Mouse (Mus musculus) heart, postnatal 4 days (tissue): ENCODE data around the gene Gm13889. TPM values are rescaled to one million over a fixed set of nuclear protein-coding genes. Genes with fewer than 3 reads are reported as not detected.
A peak's percentile ranks its signal among the peaks of the same experiment; 100 is the strongest.

ENCODE experiments used
- DNase-seq: peaks from one replicate; pipeline ENCODE4 v3.0.0; 2021
- total RNA-seq, 2 experiments: library from RNA; stranded (reverse); gene quantifications; 2 replicates each; pipeline ENCODE4 v1.2.3; 2021

Gene Gm13889
- total RNA-seq, 2 experiments from 2014 or later, result 24.2 to 26.7 TPM

DNA sequence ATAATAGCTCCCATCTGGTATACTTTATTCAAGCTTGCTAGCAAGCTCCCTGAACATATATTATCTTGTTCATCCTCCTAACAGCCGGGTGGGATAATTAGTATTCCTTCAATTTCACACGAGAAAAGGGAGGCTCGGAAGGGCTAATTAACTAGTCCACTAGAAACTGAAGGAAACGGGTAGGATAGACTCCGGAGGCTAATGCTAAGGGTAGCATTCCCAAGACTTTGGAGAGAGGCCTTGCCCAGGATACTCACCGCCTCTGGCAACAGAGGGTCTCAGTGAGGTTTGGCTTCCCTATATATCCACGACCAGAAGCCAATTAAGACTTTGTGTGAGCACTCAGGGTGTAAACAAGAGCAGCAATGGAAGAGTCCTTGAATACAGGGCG lies 779 bp upstream of the Gm13889 start:
- no peak for DNase-seq

DNA sequence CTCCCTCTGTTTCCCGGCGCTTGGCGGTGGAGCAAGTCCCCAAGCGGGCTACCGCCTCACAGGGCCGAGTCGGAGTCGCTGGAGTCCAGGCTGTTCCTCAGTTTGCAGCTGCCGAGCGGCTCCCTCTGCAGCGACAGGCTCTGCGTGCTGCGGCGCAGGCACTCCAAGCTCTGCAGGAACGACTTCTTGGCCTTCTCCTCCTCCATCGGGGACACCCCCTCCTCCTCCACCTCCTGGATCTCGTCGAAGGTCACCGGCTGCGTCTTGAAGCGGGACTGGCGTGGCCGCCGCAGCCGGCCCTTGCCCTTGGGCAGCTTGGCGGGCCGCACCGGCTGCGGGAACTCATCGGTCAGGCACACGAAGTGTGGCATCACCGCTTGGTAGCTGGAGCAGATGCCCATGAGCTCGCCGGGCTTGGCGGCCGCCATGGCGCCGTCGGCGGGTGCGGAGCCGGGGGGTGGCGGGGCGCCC lies 635 bp downstream of the Gm13889 start:
- peak; percentile 62 for DNase-seq

DNA sequence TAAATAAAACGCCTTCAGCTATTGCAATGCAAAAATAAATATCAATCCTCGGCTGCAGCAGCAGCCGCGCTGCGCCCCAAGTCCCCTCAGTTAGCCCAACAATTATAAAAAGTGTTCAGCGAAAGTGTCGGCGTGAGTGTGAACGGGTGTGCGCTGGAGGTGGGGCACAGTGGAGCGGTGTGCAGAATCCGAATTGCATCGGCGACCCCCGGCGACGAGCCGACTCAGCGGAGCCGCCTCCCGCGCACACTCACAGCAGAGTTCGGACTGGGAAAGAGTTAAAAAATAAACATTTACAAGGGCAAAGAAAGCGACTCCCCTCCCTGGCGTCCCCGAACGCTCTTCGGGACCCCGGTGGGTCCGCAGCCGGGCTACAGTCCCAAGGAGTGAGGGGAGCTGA lies 1.1 kb downstream of the Gm13889 start:
- no peak for DNase-seq

DNA sequence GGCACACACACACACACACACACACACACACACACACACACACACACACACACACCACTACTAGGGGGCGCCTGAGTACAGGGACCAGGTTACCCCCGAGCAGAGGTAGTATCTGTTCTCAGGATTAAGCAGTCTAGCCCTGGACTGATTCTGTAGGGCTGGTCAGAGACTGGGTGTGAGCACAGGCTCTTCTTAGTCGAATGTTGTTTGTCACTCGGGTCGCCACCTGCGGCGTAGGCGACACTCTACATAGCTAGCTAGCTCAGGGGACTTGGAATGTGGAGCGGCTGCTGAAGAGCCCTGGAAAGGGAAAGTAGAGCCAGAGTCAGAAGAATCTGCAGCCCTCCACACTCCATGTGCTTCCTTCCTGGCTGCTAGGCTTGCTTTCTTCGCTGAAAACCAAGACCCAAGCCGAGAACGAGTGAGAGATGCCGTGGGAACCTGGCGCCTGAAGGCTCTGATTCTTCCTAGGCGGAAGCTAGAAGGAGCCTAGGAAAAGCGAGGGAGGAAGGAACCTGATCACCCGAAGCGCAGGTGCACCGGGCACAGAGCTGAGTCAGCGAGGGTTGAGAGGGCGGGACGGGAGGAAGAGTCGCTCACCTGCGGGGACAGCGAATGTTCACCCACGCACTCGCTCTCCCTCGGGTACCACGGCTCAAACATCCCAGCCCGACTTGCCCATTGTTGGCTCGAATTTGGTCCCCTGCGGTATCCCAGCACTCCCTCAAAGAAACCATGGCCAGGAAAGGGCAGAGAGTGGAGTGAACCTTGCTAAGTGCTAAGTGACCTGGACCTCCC lies 2.0 kb downstream of the Gm13889 start:
- no peak for DNase-seq

DNA sequence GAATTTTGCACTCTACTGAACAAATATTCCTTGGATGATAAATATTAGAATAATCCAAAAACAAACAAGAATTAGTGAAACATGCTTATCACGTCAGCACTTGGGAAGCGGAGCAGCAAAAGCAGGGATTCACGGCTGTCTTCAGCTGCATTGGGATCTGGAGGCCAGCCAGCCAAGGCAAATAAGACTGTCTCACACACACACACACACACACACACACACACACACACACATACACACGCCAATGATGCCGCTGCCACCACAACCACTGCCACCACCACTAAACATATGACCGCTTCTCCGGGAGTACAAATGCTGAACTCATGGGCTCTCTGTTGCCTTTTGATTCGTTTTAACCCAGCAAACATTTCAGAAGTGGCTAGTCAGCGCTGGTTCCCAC lies 3.3 kb downstream of the Gm13889 start:
- no peak for DNase-seq

DNA sequence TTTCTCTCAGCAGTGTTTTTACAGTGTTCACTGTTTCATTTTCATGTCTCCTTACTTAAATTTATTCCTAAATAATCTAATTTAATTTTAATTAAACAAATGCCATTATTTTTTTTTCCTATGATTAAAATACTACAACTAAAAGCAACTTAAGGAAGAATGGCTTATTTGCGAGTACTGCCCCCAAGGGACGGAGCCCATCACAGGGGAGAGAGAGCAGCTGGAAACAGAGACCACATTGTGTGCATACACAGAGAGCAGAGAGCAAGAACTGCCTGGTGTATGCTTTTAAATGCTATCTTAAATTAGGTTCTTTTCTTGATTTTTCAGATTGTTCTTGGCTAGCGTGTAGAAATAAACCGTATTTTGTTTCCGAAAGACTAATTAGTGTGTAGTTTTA lies 10.0 kb downstream of the Gm13889 start:
- DNase-seq, result no peak

DNA sequence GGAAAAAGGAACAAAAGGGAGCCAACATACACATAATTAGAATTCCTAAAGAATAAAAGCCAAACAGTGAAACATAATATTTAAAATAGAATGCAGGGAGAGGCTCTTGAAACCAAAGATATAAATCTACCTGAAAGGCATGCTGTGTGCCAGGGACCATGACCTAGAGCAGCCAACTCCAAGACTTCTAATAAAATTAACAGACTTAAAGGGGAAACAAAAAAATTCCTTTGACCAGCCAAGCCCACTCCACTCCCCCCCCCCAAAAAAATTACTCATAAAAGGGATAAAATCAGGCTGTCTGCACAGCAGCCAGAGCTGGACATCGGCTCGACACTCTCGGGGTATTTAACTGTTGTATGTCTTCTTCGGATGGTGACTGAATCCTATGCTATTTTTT lies 12.1 kb downstream of the Gm13889 start:
- no peak for DNase-seq

DNA sequence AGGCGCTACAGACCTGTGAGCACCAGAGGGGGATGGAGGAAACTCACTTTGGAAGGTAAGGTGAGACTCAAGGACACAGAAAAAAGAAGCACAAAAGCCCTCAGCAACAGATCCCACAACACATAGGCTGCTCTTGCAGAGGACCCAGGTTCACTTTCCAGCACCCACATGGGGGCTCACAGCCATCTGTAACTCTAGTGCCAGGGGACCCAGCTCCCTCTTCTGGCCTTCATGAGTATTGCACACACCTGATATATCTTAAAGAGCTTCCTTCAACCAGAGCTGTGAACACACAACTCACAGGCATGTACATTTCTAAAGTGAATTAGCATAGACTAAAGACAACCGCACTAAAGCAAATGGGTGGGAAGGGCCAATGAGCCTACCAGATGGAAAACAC lies 12.9 kb downstream of the Gm13889 start:
- DNase-seq, result no peak

DNA sequence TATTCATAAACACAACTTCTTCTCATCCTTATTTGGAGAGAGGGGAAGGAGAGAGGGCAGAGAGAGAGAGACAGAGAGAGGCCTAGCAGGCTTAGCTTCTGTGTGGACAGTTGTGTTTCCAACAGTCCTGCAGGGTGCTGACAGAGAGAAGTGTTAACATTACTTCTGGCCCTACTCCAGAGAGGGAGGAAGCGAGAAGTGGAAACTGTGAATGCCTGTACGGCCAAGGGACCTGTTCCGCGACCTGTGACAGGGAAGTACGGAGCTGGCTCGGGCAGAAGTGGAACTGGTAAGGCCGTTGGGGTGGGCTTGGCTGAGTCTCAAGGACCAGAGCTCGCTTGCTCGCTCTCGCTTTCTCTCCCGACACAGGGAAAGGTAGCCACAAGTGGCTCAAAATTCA lies 15.3 kb downstream of the Gm13889 start:
- DNase-seq, result peak; percentile 57

DNA sequence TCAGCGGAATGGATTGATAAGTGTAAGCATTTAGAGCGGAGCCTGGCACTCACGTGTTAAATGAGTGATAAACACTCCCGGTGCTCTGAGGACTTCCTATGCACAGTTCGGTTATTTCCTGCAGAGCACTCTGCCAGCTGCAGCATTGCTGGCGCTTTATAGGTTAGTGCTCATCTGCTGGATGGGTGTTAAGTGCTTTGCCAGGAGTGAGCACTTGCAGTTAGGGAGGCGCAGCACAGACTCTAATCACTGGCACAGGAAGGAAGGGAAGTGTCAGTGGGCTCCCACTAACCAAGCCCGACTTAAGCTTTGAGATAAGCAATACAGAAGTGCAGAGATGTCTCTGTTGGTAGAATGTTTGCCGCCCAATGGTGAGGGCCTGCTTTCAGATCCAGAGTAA lies 18.5 kb downstream of the Gm13889 start:
- no peak for DNase-seq

DNA sequence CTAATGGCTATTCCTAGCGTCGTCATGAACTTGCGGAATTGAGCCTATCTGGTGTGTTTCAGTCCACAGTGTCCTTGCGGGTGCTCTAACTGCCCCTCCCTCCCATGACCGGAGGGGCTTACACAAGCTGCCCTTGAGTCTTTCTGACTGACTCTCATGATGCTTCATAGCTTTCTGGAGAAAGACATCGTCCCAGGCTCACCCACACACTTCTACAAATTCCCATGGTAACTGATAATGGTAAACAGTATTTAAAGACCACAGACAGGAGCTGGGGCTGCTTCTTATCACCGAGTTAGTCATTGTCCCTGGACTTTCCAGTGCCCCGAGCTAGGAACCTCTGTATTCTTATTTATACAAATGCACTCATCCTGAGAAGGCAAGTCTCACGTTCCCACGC lies 28.1 kb downstream of the Gm13889 start:
- no peak for DNase-seq

DNA sequence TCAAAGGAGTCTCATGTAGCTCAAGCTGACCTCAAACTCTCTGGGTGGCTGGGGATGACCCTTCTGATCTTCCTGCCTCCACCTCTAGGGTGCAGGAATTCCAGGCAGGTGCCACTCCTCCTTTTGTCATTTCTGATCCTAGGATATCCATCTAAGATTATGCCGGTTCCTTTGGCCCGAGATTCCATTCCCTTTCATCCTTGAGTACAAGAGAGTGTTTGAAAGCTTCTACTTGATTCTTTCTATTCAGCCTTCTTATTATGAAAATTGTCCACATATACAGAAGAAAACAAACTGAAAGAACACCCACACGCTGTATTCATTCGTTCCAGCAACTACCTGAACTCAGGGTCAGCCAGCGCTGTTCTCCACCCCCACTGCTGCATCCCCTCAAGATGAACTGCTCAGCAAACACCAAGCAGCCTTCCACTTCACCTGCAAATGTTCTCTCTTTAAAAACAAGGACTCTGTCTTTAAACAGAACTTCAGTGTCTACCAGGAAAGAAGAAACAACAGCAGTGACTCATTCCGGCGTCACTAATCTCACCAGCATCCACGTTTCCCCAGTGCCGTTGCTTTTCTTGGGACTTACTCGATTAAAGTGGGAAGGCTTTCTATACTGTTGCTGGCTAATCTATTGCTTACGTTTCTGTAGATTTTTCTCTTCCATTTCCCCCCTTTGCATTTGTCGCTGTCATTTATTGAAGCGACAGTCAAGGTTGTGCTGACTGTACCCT lies 29.1 kb downstream of the Gm13889 start:
- no peak for DNase-seq

DNA sequence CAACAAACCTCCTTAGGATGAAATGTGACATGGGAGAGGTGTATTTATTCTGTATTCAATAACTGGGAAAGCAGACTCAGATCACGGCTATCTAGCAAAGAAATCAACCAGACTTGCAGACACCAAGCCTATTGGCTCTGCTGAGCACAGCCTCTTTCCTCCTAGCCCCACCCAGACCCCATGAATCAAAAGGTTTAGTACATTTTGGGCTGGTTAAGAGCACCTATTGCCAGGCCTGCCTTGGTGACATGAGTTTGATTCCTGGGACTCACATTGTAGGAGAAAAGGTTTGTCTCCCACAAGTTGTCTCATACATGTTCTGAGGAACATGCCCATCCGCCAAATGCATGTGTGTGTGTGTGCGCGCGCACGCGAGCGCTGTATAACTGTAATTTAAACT lies 30.9 kb downstream of the Gm13889 start:
- no peak for DNase-seq

DNA sequence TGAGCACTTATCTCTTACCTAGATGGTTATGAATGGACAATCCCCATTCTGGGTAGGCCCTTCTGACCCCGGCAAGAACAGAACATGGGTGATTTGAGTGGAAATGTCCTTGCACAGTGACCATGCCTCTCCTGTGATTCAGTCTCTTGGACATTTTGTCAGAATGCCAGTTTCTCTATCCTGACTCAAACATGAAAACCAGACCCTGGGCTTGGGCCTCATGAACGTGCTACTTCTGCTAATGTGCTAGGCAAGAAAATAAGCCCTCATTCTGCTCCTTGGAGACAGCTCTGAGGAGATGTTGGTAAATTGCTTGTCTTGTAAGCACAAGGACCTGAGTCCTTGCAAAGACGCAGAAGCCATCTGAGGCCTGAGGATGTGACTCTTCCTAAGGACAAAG lies 37.9 kb downstream of the Gm13889 start:
- DNase-seq, result no peak

DNA sequence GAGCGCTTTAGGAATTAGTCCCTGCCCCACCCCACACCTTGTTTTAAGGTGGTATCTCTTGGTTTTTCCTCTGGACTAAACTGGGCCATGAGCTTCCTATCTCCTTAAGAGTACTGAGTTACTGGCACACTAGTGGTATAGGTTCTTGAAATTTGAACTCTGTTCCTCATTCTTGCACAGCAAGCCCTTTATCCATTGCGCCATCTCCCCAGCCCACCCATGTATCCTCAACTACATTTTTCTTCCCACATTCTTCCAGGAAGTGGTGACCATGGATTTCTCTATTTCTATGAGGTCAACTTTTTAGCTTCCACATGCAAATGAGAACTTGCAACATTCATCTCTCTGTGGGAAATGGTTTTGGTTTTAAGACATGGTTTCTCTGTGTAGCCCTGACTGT lies 43.4 kb downstream of the Gm13889 start:
- no peak for DNase-seq

DNA sequence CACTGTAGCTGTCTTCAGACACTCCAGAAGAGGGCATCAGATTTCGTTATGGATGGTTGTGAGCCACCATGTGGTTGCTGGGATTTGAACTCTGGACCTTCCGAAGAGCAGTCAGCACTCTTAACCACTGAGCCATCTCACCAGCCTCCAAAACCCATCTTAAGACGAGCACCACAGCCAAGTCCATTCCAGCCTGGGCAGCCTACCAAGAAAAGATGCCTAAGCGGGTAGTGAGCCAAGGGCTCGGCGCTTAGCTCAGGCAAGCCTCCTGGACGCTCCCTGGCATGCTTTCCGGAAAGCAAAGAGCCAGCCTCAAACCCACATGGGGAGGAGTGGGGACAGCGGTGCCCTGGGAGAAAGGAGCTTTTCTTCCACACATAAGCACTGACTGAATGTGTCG lies 45.1 kb downstream of the Gm13889 start:
- DNase-seq, result peak; percentile 23

DNA sequence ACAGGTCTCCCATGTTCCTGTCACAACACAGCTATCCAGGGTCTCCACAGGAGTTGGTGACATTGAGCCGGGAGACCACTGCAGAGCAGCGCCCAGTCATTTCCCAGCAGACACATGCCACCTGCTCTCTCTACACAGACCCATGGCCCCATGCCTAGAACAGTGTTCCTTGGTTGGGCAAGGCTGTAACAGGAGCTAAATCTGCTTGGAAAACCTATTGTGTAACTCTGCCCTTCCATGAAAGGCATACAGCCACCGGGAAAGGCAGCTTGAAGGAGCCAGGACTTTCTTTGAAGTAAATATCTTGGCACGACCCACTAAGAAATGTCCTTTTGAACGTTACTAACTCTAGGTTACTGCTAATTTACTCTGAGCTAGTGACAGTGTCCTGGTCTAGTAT lies 47.3 kb downstream of the Gm13889 start:
- no peak for DNase-seq

DNA sequence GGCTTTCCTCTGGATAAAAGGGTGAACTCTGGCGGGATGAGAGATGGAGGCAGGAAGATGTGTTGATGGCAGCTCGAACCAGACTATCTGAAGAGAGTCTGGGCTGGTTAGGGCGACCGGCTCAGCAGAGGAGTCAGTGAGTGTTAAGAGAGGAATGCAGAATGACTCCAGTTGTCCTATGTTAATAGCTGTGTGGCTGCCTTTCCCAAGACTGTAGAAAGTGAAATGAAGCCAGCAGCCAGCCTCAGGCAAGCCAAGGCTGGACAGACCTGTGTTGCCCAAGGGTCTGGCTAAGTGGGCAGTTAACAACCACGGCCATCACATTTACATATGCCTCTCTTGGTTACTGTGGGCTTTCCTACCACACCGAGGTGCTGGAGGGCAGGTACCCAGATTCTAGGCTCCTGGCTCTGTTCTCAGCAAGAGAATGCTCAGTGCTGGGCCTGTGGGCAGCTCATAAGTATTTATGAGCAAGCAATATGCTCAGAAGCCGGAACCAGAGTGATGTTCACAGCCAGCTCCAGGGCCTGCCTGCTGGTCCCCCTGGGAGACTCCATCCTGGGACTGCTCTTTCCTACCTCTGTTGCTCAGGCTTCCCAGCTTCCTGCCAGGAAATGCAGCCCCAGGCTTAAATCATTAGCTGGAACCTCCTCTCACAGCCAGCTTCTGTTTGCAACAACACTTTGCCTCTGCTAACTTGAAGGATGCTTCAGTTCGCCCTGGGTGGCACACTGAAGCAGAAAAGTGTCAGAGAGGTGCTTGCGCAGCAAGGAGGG lies 49.3 kb downstream of the Gm13889 start:
- DNase-seq, result peak; percentile 32

DNA sequence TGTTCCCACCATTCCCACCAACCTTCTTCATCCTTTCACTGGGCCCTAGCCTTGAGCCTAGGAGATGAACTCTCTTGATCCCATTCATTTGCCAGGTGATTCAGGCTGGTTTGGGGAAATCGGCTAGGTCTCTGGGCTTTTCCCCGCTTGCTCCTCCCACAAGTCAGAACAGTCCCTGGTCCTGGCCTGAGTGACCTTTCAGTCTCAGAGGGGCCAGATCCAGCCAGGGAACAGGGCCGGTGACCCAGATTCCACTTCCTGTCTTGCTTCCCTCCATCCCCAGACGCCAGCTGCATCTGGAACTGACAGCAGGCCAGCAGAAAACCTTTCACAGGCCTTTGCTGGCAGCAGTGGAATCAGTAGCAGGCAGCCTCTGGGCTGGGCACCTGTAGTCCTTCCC lies 50.7 kb downstream of the Gm13889 start:
- DNase-seq, result peak; percentile 24
